Mouse (Mus musculus): Measurements from ENCODE around the gene Gm26620.

DNA sequence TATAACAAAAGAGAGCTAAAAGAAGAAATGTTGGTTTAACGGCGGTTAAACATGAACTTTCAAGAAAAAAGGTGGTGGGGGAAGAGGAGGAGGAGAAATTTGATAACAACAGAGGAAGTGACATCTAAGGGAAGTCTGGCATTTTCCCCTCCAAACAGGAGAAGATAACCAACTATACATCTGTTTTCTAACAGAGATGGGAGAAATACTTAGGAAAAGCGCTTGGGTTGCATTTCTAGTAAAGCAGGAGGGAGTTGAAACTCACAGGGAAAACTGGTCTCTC, 22.5 kb upstream of the Gm26620 start:
- TF ChIP-seq EP300 (IDR thresholded peaks at IDR 0.05; ENCODE audit: low read depth): no peak
- TF ChIP-seq CTCF (IDR thresholded peaks at IDR 0.05; ENCODE audit: low read depth): no peak
